Mouse (Mus musculus): Measurements from ENCODE around the gene Phlpp2. TPM values are rescaled to one million over a fixed set of nuclear protein-coding genes. Genes with fewer than 3 reads are reported as not detected.

Phlpp2 gene
- polyA plus RNA-seq, 1 experiment from 2014 or later: 2.6 TPM

- Histone ChIP-seq H3K4me2 (replicated peaks; ENCODE audit: low read depth, low read length) (no peak overlapping the region), H3K36me3 (ENCODE audit: insufficient read depth, low read length) (no peaks in the 10 kb centered on the region), H3K9me3 (ENCODE audit: low read length) (no peaks in the 10 kb centered on the region), H3K9ac (replicated peaks; ENCODE audit: low read length) (no peak overlapping the region), H3K27ac (ENCODE audit: low read length) (peak overlapping the region; percentile 70), H3K27me3 (ENCODE audit: insufficient read depth, low read length) (peaks cover 24% of the 10 kb centered on the region), H3K4me3 (ENCODE audit: low read length) (no peak overlapping the region), H3K4me1 (ENCODE audit: insufficient read depth, low read length) (peaks cover 18% of the 10 kb centered on the region)
- ATAC-seq (ENCODE audit: low FRiP score, low TSS enrichment): no peak
- 36% methylated on average over 12 of the region's 12 CpGs for WGBS
Measured at GRCm38 (mm10) chr8:109958036-109958655, 89.8 kb downstream of the Phlpp2 start.

- Histone ChIP-seq H3K9ac (replicated peaks; ENCODE audit: low read length) (no peak overlapping the region), H3K36me3 (ENCODE audit: insufficient read depth, low read length) (no peaks in the 10 kb centered on the region), H3K27me3 (ENCODE audit: insufficient read depth, low read length) (peaks cover 28% of the 10 kb centered on the region), H3K4me2 (replicated peaks; ENCODE audit: low read depth, low read length) (no peak overlapping the region), H3K27ac (ENCODE audit: low read length) (no peak overlapping the region), H3K4me1 (ENCODE audit: insufficient read depth, low read length) (peaks cover 18% of the 10 kb centered on the region), H3K9me3 (ENCODE audit: low read length) (no peaks in the 10 kb centered on the region), H3K4me3 (ENCODE audit: low read length) (no peak overlapping the region)
- no peak for ATAC-seq (ENCODE audit: low FRiP score, low TSS enrichment)
- 88% methylated on average over 4 of the region's 4 CpGs for WGBS
Measured at GRCm38 (mm10) chr8:109959112-109959511, 90.8 kb downstream of the Phlpp2 start.

DNA sequence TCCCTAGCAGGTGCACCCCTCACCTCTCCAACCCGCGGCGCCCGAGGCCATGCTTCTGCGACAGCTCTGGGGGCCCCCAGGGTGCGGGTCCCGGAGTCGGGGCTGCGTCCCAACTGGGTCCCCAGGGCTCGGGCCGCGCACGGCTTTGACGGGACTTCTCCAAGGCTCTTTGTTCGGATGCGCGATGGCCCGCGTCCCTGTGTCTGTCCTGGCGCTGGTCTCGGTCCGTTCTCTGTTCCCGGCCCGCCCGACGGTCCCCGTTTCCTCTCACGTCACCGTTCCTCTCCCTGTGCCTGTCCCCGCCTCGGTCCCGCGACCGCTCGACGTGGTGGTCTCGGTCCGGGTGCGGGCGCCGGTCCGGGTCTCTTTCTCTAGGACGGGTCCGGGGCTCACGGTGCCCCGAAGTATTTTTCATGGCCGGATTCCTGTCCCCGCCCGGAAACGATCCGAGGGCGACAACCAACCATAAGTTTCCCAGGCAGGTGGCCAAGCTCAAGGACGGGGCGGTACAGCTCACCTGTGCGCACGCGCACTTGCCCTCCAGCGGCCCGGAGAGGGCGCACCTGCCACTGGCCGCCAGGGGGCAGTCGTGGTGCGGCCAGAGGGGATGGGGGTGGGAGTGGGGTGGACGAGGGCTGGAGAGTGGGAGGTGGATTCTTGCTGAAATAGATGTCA, 93.5 kb downstream of the Phlpp2 start, which contains the start of gene Marveld3:
Gene Marveld3, minus strand, starts transcription at position 511 of the 675 bp plus-strand sequence.
- 2% methylated on average over 62 of the region's 64 CpGs for WGBS
- no peaks in the 10 kb centered on the region for H3K36me3 ChIP-seq (ENCODE audit: insufficient read depth, low read length)
- H3K9ac ChIP-seq (replicated peaks; ENCODE audit: low read length): peak within 1 kb of the TSS; percentile 58
- H3K4me2 ChIP-seq (replicated peaks; ENCODE audit: low read depth, low read length): peak within 1 kb of the TSS; percentile 75
- no peaks in the 10 kb centered on the region for H3K9me3 ChIP-seq (ENCODE audit: low read length)
- peaks cover 17% of the 10 kb centered on the region for H3K4me1 ChIP-seq (ENCODE audit: insufficient read depth, low read length)
- ATAC-seq (ENCODE audit: low FRiP score, low TSS enrichment): peak; percentile 60
- no peak within 1 kb of the TSS for H3K27ac ChIP-seq (ENCODE audit: low read length)
- peaks cover 28% of the 10 kb centered on the region for H3K27me3 ChIP-seq (ENCODE audit: insufficient read depth, low read length)
- peak within 1 kb of the TSS; percentile 56 for H3K4me3 ChIP-seq (ENCODE audit: low read length)

DNA sequence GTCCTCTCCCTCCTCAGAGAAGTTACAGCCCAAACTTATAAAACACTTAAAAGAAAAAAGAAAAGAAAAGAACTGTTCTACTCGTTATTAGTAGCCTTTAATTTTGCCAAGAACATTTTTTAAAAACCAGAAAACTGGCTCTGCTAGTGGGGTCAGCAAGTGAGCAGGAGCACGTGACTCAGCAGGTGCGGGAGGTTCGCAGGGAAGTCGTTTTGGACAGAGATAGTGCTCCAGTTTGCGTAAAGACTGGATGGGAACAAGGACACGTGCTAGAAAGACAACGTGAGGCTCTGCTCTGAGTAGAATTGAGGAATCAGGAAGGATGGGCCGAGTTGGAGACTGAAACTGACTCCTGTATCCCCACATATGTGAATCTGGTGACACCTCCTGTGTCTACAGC, 94.6 kb downstream of the Phlpp2 start:
- no peak overlapping the region for H3K4me2 ChIP-seq (replicated peaks; ENCODE audit: low read depth, low read length)
- no peaks in the 10 kb centered on the region for H3K9me3 ChIP-seq (ENCODE audit: low read length)
- no peak overlapping the region for H3K9ac ChIP-seq (replicated peaks; ENCODE audit: low read length)
- H3K4me3 ChIP-seq (ENCODE audit: low read length): no peak overlapping the region
- H3K36me3 ChIP-seq (ENCODE audit: insufficient read depth, low read length): no peaks in the 10 kb centered on the region
- peaks cover 7% of the 10 kb centered on the region; the same call in 1 of the 2 replicates for H3K4me1 ChIP-seq (ENCODE audit: insufficient read depth, low read length)
- no peak overlapping the region for H3K27ac ChIP-seq (ENCODE audit: low read length)
- no peak for ATAC-seq (ENCODE audit: low FRiP score, low TSS enrichment)
- 66% methylated on average over 9 of the region's 9 CpGs for WGBS
- peaks cover 28% of the 10 kb centered on the region for H3K27me3 ChIP-seq (ENCODE audit: insufficient read depth, low read length)

- no peaks in the 10 kb centered on the region for H3K36me3 ChIP-seq (ENCODE audit: insufficient read depth, low read length)
- no peak overlapping the region for H3K9ac ChIP-seq (replicated peaks; ENCODE audit: low read length)
- peaks cover 7% of the 10 kb centered on the region; the same call in 1 of the 2 replicates for H3K4me1 ChIP-seq (ENCODE audit: insufficient read depth, low read length)
- whole genome bisulfite sequencing: 65% methylated on average over 13 of the region's 13 CpGs
- no peaks in the 10 kb centered on the region for H3K9me3 ChIP-seq (ENCODE audit: low read length)
- no peak overlapping the region for H3K4me3 ChIP-seq (ENCODE audit: low read length)
- no peak overlapping the region for H3K4me2 ChIP-seq (replicated peaks; ENCODE audit: low read depth, low read length)
- H3K27ac ChIP-seq (ENCODE audit: low read length): no peak overlapping the region
- no peak for ATAC-seq (ENCODE audit: low FRiP score, low TSS enrichment)
- H3K27me3 ChIP-seq (ENCODE audit: insufficient read depth, low read length): peaks cover 33% of the 10 kb centered on the region
Measured at GRCm38 (mm10) chr8:109963421-109963820, 95.1 kb downstream of the Phlpp2 start.

- Histone ChIP-seq H3K4me1 (ENCODE audit: insufficient read depth, low read length) (peaks cover 7% of the 10 kb centered on the region; the same call in 1 of the 2 replicates), H3K4me2 (replicated peaks; ENCODE audit: low read depth, low read length) (no peak overlapping the region), H3K4me3 (ENCODE audit: low read length) (no peak overlapping the region), H3K36me3 (ENCODE audit: insufficient read depth, low read length) (no peaks in the 10 kb centered on the region), H3K9ac (replicated peaks; ENCODE audit: low read length) (no peak overlapping the region), H3K9me3 (ENCODE audit: low read length) (no peaks in the 10 kb centered on the region), H3K27ac (ENCODE audit: low read length) (no peak overlapping the region), H3K27me3 (ENCODE audit: insufficient read depth, low read length) (peaks cover 39% of the 10 kb centered on the region)
- ATAC-seq (ENCODE audit: low FRiP score, low TSS enrichment): no peak
- WGBS: 65% methylated on average over 4 of the region's 4 CpGs
Measured at GRCm38 (mm10) chr8:109964106-109964505, 95.8 kb downstream of the Phlpp2 start.

GRCm38 (mm10) chr8:109968837-109969236, 100.5 kb downstream of the Phlpp2 start:
- no peak for ATAC-seq (ENCODE audit: low FRiP score, low TSS enrichment)
- no peak overlapping the region for H3K4me2 ChIP-seq (replicated peaks; ENCODE audit: low read depth, low read length)
- WGBS: 53% methylated on average over 10 of the region's 10 CpGs

DNA sequence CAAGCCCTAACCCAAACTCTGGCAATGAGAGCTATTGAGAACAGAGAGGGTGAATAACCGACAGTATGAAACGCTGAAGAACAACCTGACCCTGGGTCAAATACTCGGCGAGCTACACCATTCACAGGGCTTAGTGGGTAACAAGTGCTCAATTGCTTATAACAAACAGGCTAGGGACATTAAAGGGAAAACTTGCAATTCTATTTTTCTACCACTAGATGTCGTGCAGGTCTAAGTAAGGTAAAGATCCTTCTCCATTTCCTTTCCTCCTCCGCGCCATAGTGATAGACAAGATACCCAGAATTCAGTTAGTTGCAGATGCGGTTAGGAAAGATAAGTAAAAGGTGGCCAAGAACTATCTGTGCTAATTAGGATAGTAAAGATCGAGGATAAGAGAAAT, 102.0 kb downstream of the Phlpp2 start:
- H3K36me3 ChIP-seq (ENCODE audit: insufficient read depth, low read length): no peaks in the 10 kb centered on the region
- no peak overlapping the region for H3K4me2 ChIP-seq (replicated peaks; ENCODE audit: low read depth, low read length)
- H3K27ac ChIP-seq (ENCODE audit: low read length): no peak overlapping the region
- no peaks in the 10 kb centered on the region for H3K4me1 ChIP-seq (ENCODE audit: insufficient read depth, low read length)
- H3K4me3 ChIP-seq (ENCODE audit: low read length): no peak overlapping the region
- no peak overlapping the region for H3K9ac ChIP-seq (replicated peaks; ENCODE audit: low read length)
- 11% methylated on average over 9 of the region's 9 CpGs for WGBS
- H3K9me3 ChIP-seq (ENCODE audit: low read length): peaks cover 5% of the 10 kb centered on the region; the same call in 1 of the 2 replicates
- peaks cover 21% of the 10 kb centered on the region for H3K27me3 ChIP-seq (ENCODE audit: insufficient read depth, low read length)
- no peak for ATAC-seq (ENCODE audit: low FRiP score, low TSS enrichment)

More at GRCm38 (mm10) chr8:109968837-109969236, 100.5 kb downstream of the Phlpp2 start:
- Histone ChIP-seq H3K27ac (ENCODE audit: low read length) (no peak overlapping the region), H3K9me3 (ENCODE audit: low read length) (no peaks in the 10 kb centered on the region), H3K9ac (replicated peaks; ENCODE audit: low read length) (no peak overlapping the region), H3K36me3 (ENCODE audit: insufficient read depth, low read length) (no peaks in the 10 kb centered on the region), H3K4me1 (ENCODE audit: insufficient read depth, low read length) (no peaks in the 10 kb centered on the region), H3K4me3 (ENCODE audit: low read length) (no peak overlapping the region), H3K27me3 (ENCODE audit: insufficient read depth, low read length) (peaks cover 21% of the 10 kb centered on the region)

GRCm38 (mm10) chr8:109972901-109973300, 104.6 kb downstream of the Phlpp2 start:
- H3K27ac ChIP-seq (ENCODE audit: low read length): no peak overlapping the region
- H3K9ac ChIP-seq (replicated peaks; ENCODE audit: low read length): no peak overlapping the region
- no peak overlapping the region for H3K4me3 ChIP-seq (ENCODE audit: low read length)
- peaks cover 21% of the 10 kb centered on the region for H3K27me3 ChIP-seq (ENCODE audit: insufficient read depth, low read length)
- H3K4me1 ChIP-seq (ENCODE audit: insufficient read depth, low read length): no peaks in the 10 kb centered on the region
- no peak overlapping the region for H3K4me2 ChIP-seq (replicated peaks; ENCODE audit: low read depth, low read length)
- H3K36me3 ChIP-seq (ENCODE audit: insufficient read depth, low read length): no peaks in the 10 kb centered on the region
- peaks cover 19% of the 10 kb centered on the region; the same call in 1 of the 2 replicates for H3K9me3 ChIP-seq (ENCODE audit: low read length)
- no peak for ATAC-seq (ENCODE audit: low FRiP score, low TSS enrichment)
- WGBS: 83% methylated on average over 4 of the region's 4 CpGs

DNA sequence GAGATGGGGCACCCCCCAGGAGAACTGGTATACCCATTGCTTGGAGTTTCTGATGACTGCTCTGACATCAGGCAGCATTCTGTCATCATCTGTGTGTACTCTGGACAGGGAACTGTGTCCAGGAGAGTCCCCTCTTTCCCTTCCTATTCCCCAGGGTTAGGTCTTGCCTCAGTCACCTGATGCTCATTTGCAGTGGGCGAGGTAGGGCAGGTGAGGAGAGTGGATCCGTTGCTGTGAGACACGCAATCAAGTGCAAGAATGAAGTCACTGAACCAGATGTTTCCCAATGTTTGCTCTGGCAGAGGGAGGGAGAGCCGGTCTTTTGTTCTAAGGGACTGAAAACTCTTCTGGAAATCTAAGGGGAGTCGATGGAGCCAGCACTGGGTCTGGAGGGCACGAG, 111.0 kb downstream of the Phlpp2 start:
- WGBS: 74% methylated on average over 6 of the region's 6 CpGs
- Histone ChIP-seq H3K27me3 (ENCODE audit: insufficient read depth, low read length) (peaks cover 19% of the 10 kb centered on the region), H3K4me3 (ENCODE audit: low read length) (no peak overlapping the region), H3K9me3 (ENCODE audit: low read length) (peaks cover 19% of the 10 kb centered on the region; the same call in 1 of the 2 replicates), H3K9ac (replicated peaks; ENCODE audit: low read length) (no peak overlapping the region), H3K27ac (ENCODE audit: low read length) (no peak overlapping the region), H3K36me3 (ENCODE audit: insufficient read depth, low read length) (no peaks in the 10 kb centered on the region), H3K4me1 (ENCODE audit: insufficient read depth, low read length) (no peaks in the 10 kb centered on the region), H3K4me2 (replicated peaks; ENCODE audit: low read depth, low read length) (no peak overlapping the region)
- ATAC-seq (ENCODE audit: low FRiP score, low TSS enrichment): no peak

Data from kidney, embryonic 16.5 days (tissue).